Mouse (Mus musculus) embryonic facial prominence, embryonic 10.5 days (tissue): ENCODE measurements around the gene Slc40a1. TPM values are rescaled to one million over a fixed set of nuclear protein-coding genes. Genes with fewer than 3 reads are reported as not detected.
A peak's percentile ranks its signal among the peaks of the same experiment; 100 is the strongest.

Source experiments
- DNase-seq: peaks from one replicate; pipeline ENCODE4 v3.0.0-alpha.2; 2017; ENCODE audit warnings: low spot score
- H3K27ac ChIP-seq: fragments of 300-500 bp; sonication (generic); replicated peaks from 2 replicates; pipeline ENCODE4 v1.5.1; 2016; ENCODE audit warnings: mild to moderate bottlenecking
- H3K27me3 ChIP-seq: fragments of 300-500 bp; sonication (generic); replicated peaks from 2 replicates; pipeline ENCODE4 v1.6.1; 2016; ENCODE audit warnings: low read depth, mild to moderate bottlenecking; ENCODE audit not compliant: poor library complexity, severe bottlenecking
- H3K36me3 ChIP-seq: fragments of 300-500 bp; sonication (generic); replicated peaks from 2 replicates; pipeline ENCODE4 v1.6.1; 2016; ENCODE audit warnings: mild to moderate bottlenecking, moderate library complexity
- H3K4me1 ChIP-seq: fragments of 300-500 bp; sonication (generic); 2 replicates; pipeline ENCODE4 v1.6.1; 2016
- H3K4me3 ChIP-seq: fragments of 300-500 bp; sonication (generic); 2 replicates; pipeline ENCODE4 v1.5.1; 2016; ENCODE audit warnings: mild to moderate bottlenecking, moderate library complexity
- H3K9me3 ChIP-seq: fragments of 300-500 bp; sonication (generic); 2 replicates; pipeline ENCODE4 v1.6.1; 2016; ENCODE audit warnings: mild to moderate bottlenecking
- WGBS: fragments of 180-500 bp; shearing (Covaris S2); methylation state at CpG from one replicate; pipeline ENCODE4 v1.1.7; 2016; 5-methylcytosine and 5-hydroxymethylcytosine counted together
- polyA plus RNA-seq: library from polyadenylated mRNA; unstranded; fragments of >200 nt; fragmentation: Nextera tagmentation; extraction: Ambion mirVana; gene quantifications from 2 replicates; pipeline ENCODE4 v1.2.1, GENCODE M21; 2016

The Slc40a1 gene
- 8.2 and 8.7 TPM in 2 replicates for polyA plus RNA-seq

- Histone ChIP-seq H3K27me3 (peaks cover 44% of the 10 kb centered on the region), H3K4me1 (peaks cover 9% of the 10 kb centered on the region), H3K9me3 (no peaks in the 10 kb centered on the region), H3K27ac (peak within 1 kb of the TSS; percentile 75), H3K36me3 (no peaks in the 10 kb centered on the region), H3K4me3 (peak within 1 kb of the TSS; percentile 74)
- DNase-seq = no peak
- 17% methylated on average over 9 of the region's 9 CpGs for whole genome bisulfite sequencing
Measured at GRCm38 (mm10) chr1:45926393-45926763, at the start of gene Slc40a1. Gene Slc40a1 (minus strand): TSS chr1:45926523.

GRCm38 (mm10) chr1:45971314-45971713 lies 45.0 kb upstream of the Slc40a1 start:
- no peak for DNase-seq
- Histone ChIP-seq H3K27ac (no peak overlapping the region), H3K4me1 (no peaks in the 10 kb centered on the region), H3K36me3 (no peaks in the 10 kb centered on the region), H3K27me3 (no peaks in the 10 kb centered on the region), H3K4me3 (no peak overlapping the region), H3K9me3 (no peaks in the 10 kb centered on the region)
- WGBS = 89% methylated on average over 4 of the region's 4 CpGs

- Histone ChIP-seq H3K27ac (no peak overlapping the region), H3K27me3 (no peaks in the 10 kb centered on the region), H3K36me3 (no peaks in the 10 kb centered on the region), H3K9me3 (no peaks in the 10 kb centered on the region), H3K4me1 (no peaks in the 10 kb centered on the region), H3K4me3 (no peak overlapping the region)
- no peak for DNase-seq
- WGBS = 72% methylated on average over 2 of the region's 2 CpGs
Measured at GRCm38 (mm10) chr1:45948988-45949387, 22.7 kb upstream of the Slc40a1 start.

GRCm38 (mm10) chr1:45947843-45948242 lies 21.5 kb upstream of the Slc40a1 start:
- no peaks in the 10 kb centered on the region for H3K9me3 ChIP-seq
- no peak for DNase-seq
- H3K36me3 ChIP-seq = no peaks in the 10 kb centered on the region
- no peaks in the 10 kb centered on the region for H3K27me3 ChIP-seq
- H3K4me1 ChIP-seq = no peaks in the 10 kb centered on the region
- WGBS = 71% methylated on average over 1 of the region's 1 CpGs
- H3K4me3 ChIP-seq = no peak overlapping the region
- H3K27ac ChIP-seq = no peak overlapping the region

GRCm38 (mm10) chr1:45931127-45931526 lies 4.8 kb upstream of the Slc40a1 start:
- Histone ChIP-seq H3K27ac (no peak overlapping the region), H3K27me3 (peaks cover 19% of the 10 kb centered on the region), H3K9me3 (no peaks in the 10 kb centered on the region), H3K4me3 (no peak overlapping the region), H3K36me3 (no peaks in the 10 kb centered on the region), H3K4me1 (peaks cover 3% of the 10 kb centered on the region)
- no peak for DNase-seq

GRCm38 (mm10) chr1:45926911-45927310 lies 588 bp upstream of the Slc40a1 start:
- 41% methylated on average over 3 of the region's 3 CpGs for WGBS
- H3K27ac ChIP-seq = no peak overlapping the region

GRCm38 (mm10) chr1:45925500-45926392 lies 577 bp downstream of the Slc40a1 start:
- no peaks in the 10 kb centered on the region for H3K9me3 ChIP-seq
- H3K27ac ChIP-seq = peak overlapping the region; percentile 75
- H3K4me3 ChIP-seq = peak overlapping the region; percentile 74
- peaks cover 44% of the 10 kb centered on the region for H3K27me3 ChIP-seq
- peak; percentile 86 for DNase-seq
- under 1% methylated on average over 53 of the region's 53 CpGs for WGBS
- H3K36me3 ChIP-seq = no peaks in the 10 kb centered on the region
- H3K4me1 ChIP-seq = peaks cover 9% of the 10 kb centered on the region

More at GRCm38 (mm10) chr1:45926911-45927310, 588 bp upstream of the Slc40a1 start:
- no peaks in the 10 kb centered on the region for H3K9me3 ChIP-seq
- no peaks in the 10 kb centered on the region for H3K36me3 ChIP-seq
- peaks cover 9% of the 10 kb centered on the region for H3K4me1 ChIP-seq
- H3K27me3 ChIP-seq = peaks cover 44% of the 10 kb centered on the region
- no peak for DNase-seq
- no peak overlapping the region for H3K4me3 ChIP-seq

GRCm38 (mm10) chr1:45925131-45925499 lies 1.2 kb downstream of the Slc40a1 start:
- H3K36me3 ChIP-seq = no peaks in the 10 kb centered on the region
- H3K27me3 ChIP-seq = peaks cover 44% of the 10 kb centered on the region
- 12% methylated on average over 7 of the region's 7 CpGs for WGBS
- no peak for DNase-seq
- H3K27ac ChIP-seq = peak overlapping the region; percentile 75
- H3K4me3 ChIP-seq = peak overlapping the region; percentile 74
- no peaks in the 10 kb centered on the region for H3K9me3 ChIP-seq
- peaks cover 9% of the 10 kb centered on the region for H3K4me1 ChIP-seq

GRCm38 (mm10) chr1:45924516-45924915 lies 1.8 kb downstream of the Slc40a1 start:
- peaks cover 44% of the 10 kb centered on the region for H3K27me3 ChIP-seq
- no peaks in the 10 kb centered on the region for H3K36me3 ChIP-seq
- no peak overlapping the region; the same call in 1 of the 2 replicates for H3K4me3 ChIP-seq
- peaks cover 9% of the 10 kb centered on the region for H3K4me1 ChIP-seq
- H3K27ac ChIP-seq = no peak overlapping the region
- DNase-seq = no peak
- H3K9me3 ChIP-seq = no peaks in the 10 kb centered on the region
- 70% methylated on average over 7 of the region's 7 CpGs for WGBS

- no peak overlapping the region for H3K4me3 ChIP-seq
- H3K36me3 ChIP-seq = no peaks in the 10 kb centered on the region
- peaks cover 44% of the 10 kb centered on the region for H3K27me3 ChIP-seq
- DNase-seq = no peak
- no peak overlapping the region for H3K27ac ChIP-seq
- H3K9me3 ChIP-seq = no peaks in the 10 kb centered on the region
- peaks cover 9% of the 10 kb centered on the region for H3K4me1 ChIP-seq
- WGBS = 70% methylated on average over 4 of the region's 4 CpGs
Measured at GRCm38 (mm10) chr1:45923306-45923705, 3.0 kb downstream of the Slc40a1 start.

GRCm38 (mm10) chr1:45920703-45921102 lies 5.6 kb downstream of the Slc40a1 start:
- peaks cover 2% of the 10 kb centered on the region; the same call in 1 of the 2 replicates for H3K4me1 ChIP-seq

GRCm38 (mm10) chr1:45919752-45920151 lies 6.6 kb downstream of the Slc40a1 start:
- H3K36me3 ChIP-seq = no peaks in the 10 kb centered on the region
- no peak overlapping the region for H3K4me3 ChIP-seq
- peaks cover 12% of the 10 kb centered on the region for H3K27me3 ChIP-seq
- 92% methylated on average over 1 of the region's 1 CpGs for WGBS
- H3K4me1 ChIP-seq = no peaks in the 10 kb centered on the region
- H3K9me3 ChIP-seq = no peaks in the 10 kb centered on the region
- H3K27ac ChIP-seq = no peak overlapping the region
- no peak for DNase-seq

More at GRCm38 (mm10) chr1:45920703-45921102, 5.6 kb downstream of the Slc40a1 start:
- no peak overlapping the region for H3K27ac ChIP-seq
- DNase-seq = no peak
- whole genome bisulfite sequencing = 92% methylated on average over 3 of the region's 3 CpGs
- H3K36me3 ChIP-seq = no peaks in the 10 kb centered on the region
- no peak overlapping the region for H3K4me3 ChIP-seq
- no peaks in the 10 kb centered on the region for H3K9me3 ChIP-seq
- peaks cover 21% of the 10 kb centered on the region for H3K27me3 ChIP-seq

- Histone ChIP-seq H3K27ac (no peak overlapping the region), H3K36me3 (no peaks in the 10 kb centered on the region), H3K4me3 (no peak overlapping the region), H3K27me3 (no peaks in the 10 kb centered on the region), H3K9me3 (no peaks in the 10 kb centered on the region), H3K4me1 (no peaks in the 10 kb centered on the region)
- DNase-seq = no peak
- 81% methylated on average over 4 of the region's 4 CpGs for WGBS
Measured at GRCm38 (mm10) chr1:45917136-45917803, 9.1 kb downstream of the Slc40a1 start.
